Mouse (Mus musculus) right cerebral cortex, postnatal 14 days (tissue): Measurements from ENCODE around the gene Cpsf3.

ENCODE experiments used
- DNase-seq: peaks from one replicate; pipeline ENCODE4 v3.0.0; 2022

Cpsf3 gene

DNA sequence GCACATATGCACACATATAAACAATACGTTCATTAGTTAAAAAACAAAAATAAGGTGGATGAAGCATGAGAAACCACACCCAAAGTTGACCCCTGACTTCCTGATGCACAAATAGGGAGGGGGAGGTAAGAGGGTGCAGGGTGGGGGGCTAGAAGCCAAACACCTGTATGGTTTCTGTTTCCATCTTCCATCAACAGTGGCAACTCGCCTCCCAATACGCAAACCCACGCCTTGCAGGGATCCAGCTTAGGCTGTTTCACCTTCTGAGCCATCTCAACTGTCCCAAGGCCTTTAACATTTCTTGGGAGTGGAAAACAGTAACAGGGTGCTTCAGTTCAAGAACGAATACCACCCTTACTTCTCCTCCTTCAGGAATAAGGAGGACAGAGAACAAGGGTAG, 52.0 kb downstream of the Cpsf3 start:
- no peak for DNase-seq

DNA sequence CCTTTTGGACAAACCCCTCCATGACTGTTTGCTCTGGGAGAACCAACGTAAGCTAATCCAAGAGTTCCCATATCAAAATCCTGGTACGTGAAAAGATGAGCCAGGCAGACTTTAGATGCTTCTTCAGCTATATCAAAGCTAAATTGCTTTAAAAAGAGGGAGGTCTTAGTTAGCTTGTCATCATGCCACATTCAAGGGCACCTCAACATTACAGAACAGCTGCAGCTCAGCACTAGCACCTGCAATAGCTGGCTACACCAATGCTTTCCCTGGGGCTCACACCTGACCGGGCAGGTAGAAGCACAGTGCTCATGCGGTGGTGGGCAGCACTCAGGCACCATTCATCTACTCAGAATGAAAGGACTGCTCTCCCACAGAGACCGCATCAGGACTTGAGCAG, 55.5 kb downstream of the Cpsf3 start:
- DNase-seq: no peak

DNA sequence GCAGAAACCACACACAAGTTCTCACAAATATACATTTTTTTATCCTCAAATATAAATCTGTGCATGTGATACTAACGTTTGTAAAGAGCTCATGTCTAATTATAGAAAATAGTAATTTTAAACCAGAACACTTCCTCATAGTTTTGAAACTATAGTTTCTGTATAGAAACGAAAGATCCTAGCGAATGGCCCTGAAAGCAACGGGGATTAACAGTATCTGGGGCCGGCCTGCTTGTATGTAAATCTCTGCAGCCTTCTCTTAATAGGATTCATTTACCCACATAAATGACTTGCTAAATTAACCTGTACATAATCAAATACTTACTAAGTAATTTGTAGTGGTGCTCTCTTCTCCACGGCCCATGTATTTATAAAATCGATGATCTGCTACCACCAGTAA, 61.8 kb downstream of the Cpsf3 start:
- no peak for DNase-seq

DNA sequence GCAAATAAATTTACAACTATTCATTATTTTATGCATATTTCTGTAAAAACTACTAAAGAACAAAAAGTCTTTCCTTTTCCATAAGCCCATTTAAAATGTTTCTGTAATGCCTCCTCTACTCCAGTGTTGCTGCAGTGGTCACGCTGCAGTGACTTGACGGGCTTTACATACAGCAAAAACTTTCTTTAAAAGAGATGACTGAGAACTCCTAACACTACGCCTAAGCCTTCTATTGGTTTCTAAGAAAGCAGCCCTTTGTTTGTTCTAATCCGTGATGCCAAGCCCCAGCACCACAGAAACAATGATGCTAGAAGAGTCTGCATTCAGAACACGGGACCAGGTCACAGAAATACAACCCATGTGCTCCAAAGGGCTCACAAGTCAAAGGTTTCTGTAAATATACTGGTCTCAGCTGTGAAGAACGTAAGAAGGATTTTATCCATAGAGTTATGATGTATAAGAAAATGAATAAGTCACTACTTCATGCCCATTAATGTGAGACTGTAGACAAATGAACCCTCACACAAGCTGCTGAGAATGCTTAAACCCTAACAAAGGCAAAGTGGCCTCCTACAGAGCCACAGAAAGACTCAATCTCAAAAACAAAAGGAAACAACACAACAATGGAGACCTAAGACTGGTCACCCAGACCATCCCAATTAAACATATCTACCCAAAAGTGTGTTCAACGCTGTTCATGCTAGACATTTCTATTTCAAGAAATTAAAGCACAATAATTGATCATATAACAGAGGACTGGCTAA, 65.1 kb downstream of the Cpsf3 start:
- DNase-seq: no peak

DNA sequence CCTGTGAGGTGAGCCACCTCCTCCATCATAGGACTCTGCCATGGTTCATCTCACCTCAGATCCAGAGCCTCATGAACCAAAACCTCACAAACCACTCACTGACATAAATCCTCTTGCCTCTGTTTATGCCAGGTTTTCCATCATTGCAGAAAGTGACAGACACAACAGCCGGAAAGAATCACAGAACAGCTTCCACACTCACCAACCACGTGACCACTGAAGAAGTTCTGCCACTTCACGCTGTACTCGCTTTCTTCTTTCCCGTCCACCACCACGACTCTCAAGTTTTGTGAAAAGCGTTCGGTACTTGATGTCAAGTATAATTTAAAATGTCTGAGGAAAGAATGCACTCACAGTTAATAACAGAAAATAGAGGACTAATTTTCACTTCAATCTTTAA, 68.5 kb downstream of the Cpsf3 start:
- DNase-seq: no peak

DNA sequence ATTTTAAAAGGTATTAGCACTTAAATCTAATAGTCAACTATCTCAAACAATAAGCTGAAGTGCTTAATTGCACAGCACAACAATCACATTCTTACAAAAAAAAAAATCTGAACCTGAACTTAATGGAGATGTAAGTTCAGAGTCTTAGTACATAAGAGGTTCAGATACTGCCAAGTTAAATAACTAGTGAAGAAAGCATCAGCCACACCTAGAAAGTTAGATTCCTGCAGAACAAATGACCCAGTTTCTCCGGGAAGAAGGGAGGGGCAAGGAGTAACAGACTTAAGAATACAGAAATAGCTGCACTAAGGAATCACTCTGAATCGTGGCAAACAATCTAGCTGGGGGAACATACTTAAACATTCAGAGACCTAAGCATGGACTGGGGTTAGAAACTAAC, 77.5 kb downstream of the Cpsf3 start:
- no peak for DNase-seq

DNA sequence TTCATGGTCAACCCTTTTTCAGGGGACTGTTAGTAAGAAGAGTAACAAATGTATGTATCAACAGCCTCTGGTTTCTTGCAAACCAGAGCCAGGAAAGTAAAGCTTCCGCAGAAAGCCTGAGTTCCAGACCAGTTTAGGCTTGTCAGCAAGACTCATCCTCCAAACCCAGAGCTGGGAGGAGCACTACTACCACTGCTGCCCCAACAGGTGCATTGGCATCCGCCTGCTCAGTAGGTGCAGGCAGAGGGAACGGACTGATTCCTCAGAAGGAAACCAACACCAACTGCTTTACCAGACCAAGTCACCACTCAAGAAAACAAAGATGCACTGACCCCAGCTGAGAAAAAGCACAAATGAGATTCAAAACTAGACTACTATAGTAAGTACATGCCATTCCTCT, 78.0 kb downstream of the Cpsf3 start:
- DNase-seq: no peak
